Mouse (Mus musculus) midbrain, embryonic 16.5 days (tissue): ENCODE measurements around the gene Krt88. TPM values are rescaled to one million over a fixed set of nuclear protein-coding genes. Genes with fewer than 3 reads are reported as not detected.

Source experiments
- ATAC-seq: fragments of 200-750 bp; cut with Nextera tagmentation; 2 replicates; pipeline ENCODE4 v1.8.0; 2017; ENCODE audit warnings: moderate TSS enrichment
- H3K27ac ChIP-seq: fragments of 300-500 bp; sonication (generic); 2 replicates; pipeline ENCODE4 v1.5.1; 2014; ENCODE audit warnings: mild to moderate bottlenecking, low read length, mixed read lengths
- H3K27me3 ChIP-seq: fragments of 300-500 bp; sonication (generic); 2 replicates; pipeline ENCODE4 v1.6.1; 2014; ENCODE audit warnings: low read depth, low read length, mixed read lengths; ENCODE audit not compliant: control insufficient read depth, insufficient read depth
- H3K36me3 ChIP-seq: fragments of 300-500 bp; sonication (generic); 2 replicates; pipeline ENCODE4 v1.6.1; 2014; ENCODE audit warnings: mild to moderate bottlenecking, low read length, moderate library complexity, mixed read lengths; ENCODE audit not compliant: control insufficient read depth, insufficient read depth
- H3K4me1 ChIP-seq: fragments of 300-500 bp; sonication (generic); 2 replicates; pipeline ENCODE4 v1.6.1; 2014; ENCODE audit warnings: mild to moderate bottlenecking, low read length, mixed read lengths; ENCODE audit not compliant: control insufficient read depth, insufficient read depth
- H3K4me2 ChIP-seq: fragments of 300-500 bp; sonication (generic); 2 replicates; pipeline ENCODE4 v1.6.1; 2014; ENCODE audit warnings: mild to moderate bottlenecking, low read length, mixed read lengths
- H3K4me3 ChIP-seq: fragments of 300-500 bp; sonication (generic); 2 replicates; pipeline ENCODE4 v1.5.1; 2014; ENCODE audit warnings: low read depth, mild to moderate bottlenecking, low read length, moderate library complexity, mixed read lengths
- H3K9ac ChIP-seq: fragments of 300-500 bp; sonication (generic); 2 replicates; pipeline ENCODE4 v1.6.1; 2014; ENCODE audit warnings: low read depth, low read length, mixed read lengths
- H3K9me3 ChIP-seq: fragments of 300-500 bp; sonication (generic); replicated peaks from 2 replicates; pipeline ENCODE4 v1.6.1; 2014; ENCODE audit warnings: mild to moderate bottlenecking, low read length, mixed read lengths; ENCODE audit not compliant: control insufficient read depth, poor library complexity, severe bottlenecking
- WGBS: fragments of 180-500 bp; shearing (Covaris S2); extraction: QIAGEN DNeasy Blood & Tissue Kit; methylation state at CpG from one replicate; pipeline ENCODE4 v1.1.7; 2014; 5-methylcytosine and 5-hydroxymethylcytosine counted together
- polyA plus RNA-seq: library from polyadenylated mRNA; unstranded; fragments of >200 nt; fragmentation: Nextera tagmentation; extraction: Ambion mirVana; gene quantifications from 2 replicates; pipeline ENCODE4 v1.2.1, GENCODE M21; 2015

The Krt88 gene
- polyA plus RNA-seq, 1 experiment from 2014 or later: not detected

DNA sequence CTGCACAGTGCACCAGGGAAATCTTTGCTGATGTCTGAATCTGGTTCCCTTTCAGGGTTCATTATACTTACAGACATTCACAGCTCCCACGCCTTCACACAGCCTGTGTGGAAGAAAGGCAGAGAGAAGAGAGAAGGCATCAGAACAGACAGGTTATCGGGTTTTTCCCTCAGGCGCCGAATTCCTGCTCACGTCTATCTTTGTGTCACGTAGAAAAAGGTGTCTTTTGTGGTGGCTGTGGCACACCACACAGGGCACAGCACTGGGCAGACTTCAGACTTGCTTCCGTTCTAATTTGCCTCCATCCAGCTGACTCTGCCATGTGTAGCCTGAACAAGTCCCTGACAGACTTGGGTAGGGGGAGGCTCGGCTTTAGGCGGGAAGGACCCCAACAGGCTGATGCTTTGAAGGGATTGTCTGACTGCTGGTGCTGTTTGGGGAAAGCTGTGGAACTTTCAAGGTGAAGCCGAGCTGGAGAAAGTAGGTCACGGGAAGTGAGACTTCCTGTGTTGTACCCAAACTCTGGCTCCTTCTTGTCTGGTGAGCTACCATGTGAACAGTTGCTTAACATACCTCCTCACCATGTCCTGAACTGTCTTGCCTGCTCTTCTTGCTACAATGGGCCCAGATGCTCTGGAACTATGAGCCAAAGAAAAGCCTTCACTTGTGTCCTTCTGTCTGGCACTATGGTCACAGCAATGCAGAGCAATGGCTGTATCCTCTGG, 38.5 kb downstream of the Krt88 start:
- Histone ChIP-seq H3K4me1 (no peaks in the 10 kb centered on the region), H3K27me3 (no peaks in the 10 kb centered on the region), H3K36me3 (no peaks in the 10 kb centered on the region), H3K4me2 (no peak overlapping the region), H3K9ac (no peak overlapping the region), H3K27ac (no peak overlapping the region), H3K9me3 (no peaks in the 10 kb centered on the region), H3K4me3 (no peak overlapping the region)
- WGBS: 74% methylated on average over 11 of the region's 11 CpGs
- ATAC-seq: no peak

DNA sequence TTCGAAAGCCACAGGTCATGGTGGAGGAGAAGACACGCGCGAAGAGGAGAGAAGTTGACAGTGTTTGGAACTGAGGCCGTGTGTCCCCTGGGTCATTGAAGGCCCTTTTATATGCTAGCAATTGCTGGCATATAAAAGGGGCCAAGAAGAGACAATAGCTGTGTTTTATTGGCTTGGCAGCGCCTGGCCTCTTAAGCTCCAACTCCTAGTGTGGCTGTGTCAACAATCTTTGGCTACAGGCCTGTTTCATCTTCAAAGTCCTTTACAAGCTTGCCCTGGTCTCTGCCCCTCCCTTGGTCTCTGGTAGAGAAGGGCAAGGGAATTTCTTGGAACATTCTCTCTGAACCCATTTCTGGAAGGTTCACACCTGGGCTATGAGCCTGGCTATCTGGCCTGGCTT, 43.9 kb downstream of the Krt88 start, which contains the start of gene Krt83:
Gene Krt83 (minus strand): TSS at position 82 of the 400 bp plus-strand sequence.
- no peak within 1 kb of the TSS for H3K27ac ChIP-seq
- no peak within 1 kb of the TSS for H3K9ac ChIP-seq
- no peaks in the 10 kb centered on the region for H3K36me3 ChIP-seq
- H3K27me3 ChIP-seq: no peaks in the 10 kb centered on the region
- no peak for ATAC-seq
- no peak within 1 kb of the TSS for H3K4me2 ChIP-seq
- H3K9me3 ChIP-seq: no peaks in the 10 kb centered on the region
- 60% methylated on average over 6 of the region's 6 CpGs for WGBS
- no peak within 1 kb of the TSS for H3K4me3 ChIP-seq
- no peaks in the 10 kb centered on the region for H3K4me1 ChIP-seq

DNA sequence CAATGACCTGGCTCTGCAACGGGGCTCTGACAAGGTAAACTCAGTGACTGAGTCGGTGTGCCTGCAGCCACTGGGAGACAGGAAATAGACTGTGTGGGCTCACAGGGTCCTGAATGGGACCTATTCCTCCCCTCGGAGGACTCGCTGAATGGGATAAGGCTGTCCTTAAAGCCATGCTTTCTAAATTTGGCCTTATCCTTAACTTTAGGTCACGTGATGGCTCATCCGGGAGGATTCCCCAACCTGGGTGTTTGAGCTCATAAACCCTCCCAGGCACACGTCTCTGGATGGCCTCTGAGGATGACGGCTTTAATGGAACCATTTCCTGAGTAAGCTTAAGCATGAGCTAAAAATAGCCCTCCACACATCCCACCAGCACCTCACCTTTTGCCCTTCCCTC, 45.2 kb downstream of the Krt88 start:
- Histone ChIP-seq H3K4me2 (no peak overlapping the region), H3K9ac (no peak overlapping the region), H3K9me3 (no peaks in the 10 kb centered on the region), H3K4me3 (no peak overlapping the region), H3K27ac (no peak overlapping the region), H3K4me1 (no peaks in the 10 kb centered on the region), H3K36me3 (no peaks in the 10 kb centered on the region), H3K27me3 (no peaks in the 10 kb centered on the region)
- 82% methylated on average over 8 of the region's 8 CpGs for WGBS
- ATAC-seq: no peak

DNA sequence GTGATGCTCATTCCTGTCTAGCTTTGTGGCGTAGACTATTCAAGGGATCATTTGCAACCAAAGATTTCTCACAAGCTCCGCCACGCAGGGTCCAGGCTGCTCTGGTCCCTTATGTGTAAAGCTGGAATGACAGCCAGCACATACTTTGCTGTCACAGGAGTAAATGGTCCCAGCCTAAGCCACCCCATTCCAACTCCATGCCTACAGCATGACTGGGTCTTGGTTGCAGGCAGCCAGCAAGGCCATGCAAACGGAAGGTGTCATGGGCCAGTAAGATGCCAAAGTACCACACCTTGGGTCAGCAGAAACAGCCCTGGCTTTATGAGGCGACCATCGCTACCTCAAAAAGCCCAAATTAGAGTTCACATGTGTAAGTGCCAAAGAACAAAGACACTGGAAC, 46.2 kb downstream of the Krt88 start:
- H3K36me3 ChIP-seq: no peaks in the 10 kb centered on the region
- no peak for ATAC-seq
- H3K4me1 ChIP-seq: no peaks in the 10 kb centered on the region
- H3K9ac ChIP-seq: no peak overlapping the region
- H3K4me3 ChIP-seq: no peak overlapping the region
- WGBS: 93% methylated on average over 6 of the region's 6 CpGs
- no peak overlapping the region for H3K4me2 ChIP-seq
- no peak overlapping the region for H3K27ac ChIP-seq
- no peaks in the 10 kb centered on the region for H3K9me3 ChIP-seq
- H3K27me3 ChIP-seq: no peaks in the 10 kb centered on the region

DNA sequence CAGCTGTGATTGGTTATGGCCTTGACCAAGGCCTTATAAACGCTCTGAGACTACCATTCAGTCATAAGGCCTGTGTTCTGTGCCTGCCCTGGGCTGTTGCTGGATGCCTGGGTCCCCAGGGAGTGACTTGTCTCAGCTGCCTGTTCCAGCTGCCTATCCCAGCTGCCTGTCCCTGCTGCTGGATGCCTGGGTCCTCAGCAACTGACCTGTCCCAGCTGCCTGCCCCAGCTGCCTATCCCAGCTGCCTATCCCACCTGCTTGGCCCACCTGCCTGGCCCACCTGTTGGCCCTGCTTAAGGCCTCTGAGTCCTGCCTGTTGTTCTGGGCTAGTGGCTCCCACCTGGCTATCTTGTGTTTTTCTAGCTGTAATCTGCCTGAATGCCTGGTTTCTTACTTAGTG, 46.7 kb downstream of the Krt88 start:
- WGBS: 58% methylated on average over 1 of the region's 1 CpGs
- Histone ChIP-seq H3K4me1 (no peaks in the 10 kb centered on the region), H3K27me3 (no peaks in the 10 kb centered on the region)

DNA sequence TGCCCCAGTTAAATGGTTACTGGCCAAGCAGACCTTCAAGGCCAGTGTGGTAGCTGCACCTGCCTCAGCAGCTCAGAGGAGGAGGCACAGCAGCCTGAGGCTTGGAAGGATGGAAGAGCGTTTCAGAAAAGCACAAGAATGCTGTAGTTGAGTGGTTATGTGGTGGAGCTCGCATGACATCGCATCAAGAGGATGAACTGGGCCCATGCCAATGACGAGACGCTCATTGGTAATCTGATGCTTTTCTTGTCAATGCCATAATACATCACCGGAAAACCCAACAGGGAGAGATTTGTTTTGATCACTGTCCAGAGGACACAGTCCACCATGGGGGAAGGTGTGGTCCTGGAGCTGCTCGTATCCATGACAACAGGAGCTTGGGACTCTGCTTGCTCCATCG, 47.7 kb downstream of the Krt88 start:
- H3K4me1 ChIP-seq: no peaks in the 10 kb centered on the region
- H3K27ac ChIP-seq: no peak overlapping the region
- H3K9me3 ChIP-seq: no peaks in the 10 kb centered on the region
- no peak overlapping the region for H3K9ac ChIP-seq
- no peak for ATAC-seq
- no peak overlapping the region for H3K4me2 ChIP-seq
- H3K4me3 ChIP-seq: no peak overlapping the region
- H3K36me3 ChIP-seq: no peaks in the 10 kb centered on the region
- no peaks in the 10 kb centered on the region for H3K27me3 ChIP-seq
- 83% methylated on average over 8 of the region's 8 CpGs for WGBS

More for the DNA sequence above, 46.7 kb downstream of the Krt88 start:
- Histone ChIP-seq H3K4me3 (no peak overlapping the region), H3K9ac (no peak overlapping the region), H3K27ac (no peak overlapping the region), H3K4me2 (no peak overlapping the region), H3K36me3 (no peaks in the 10 kb centered on the region), H3K9me3 (no peaks in the 10 kb centered on the region)
- no peak for ATAC-seq

DNA sequence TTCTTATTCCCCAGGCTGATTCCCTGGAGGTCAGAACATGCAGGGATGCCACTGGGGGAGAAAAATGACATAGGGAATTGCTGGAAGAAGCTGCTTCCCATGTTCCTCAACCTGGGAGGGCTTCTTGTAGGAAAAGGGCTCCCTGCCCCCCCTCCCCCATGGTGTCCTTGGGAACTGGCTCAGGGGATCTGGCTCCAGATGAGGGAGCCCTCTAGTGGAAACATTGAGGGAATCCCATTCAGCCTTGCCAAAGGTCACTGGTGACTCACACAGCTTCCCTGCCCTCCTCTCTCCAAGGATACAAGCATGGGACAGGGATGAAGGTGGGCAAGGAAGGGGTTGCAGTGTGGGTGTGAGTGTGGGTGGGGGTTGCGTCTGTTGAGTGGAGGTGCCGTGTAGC, 49.6 kb downstream of the Krt88 start:
- Histone ChIP-seq H3K9ac (no peak overlapping the region), H3K36me3 (no peaks in the 10 kb centered on the region), H3K9me3 (no peaks in the 10 kb centered on the region), H3K4me2 (no peak overlapping the region), H3K27me3 (no peaks in the 10 kb centered on the region), H3K27ac (no peak overlapping the region), H3K4me3 (no peak overlapping the region), H3K4me1 (no peaks in the 10 kb centered on the region)
- 80% methylated on average over 2 of the region's 2 CpGs for WGBS
- ATAC-seq: no peak

Other genes starting within 250 kb of the Krt88 start
- gene Grasp, start 223.6 kb upstream of the Krt88 start, polyA plus RNA-seq: 0.95 and 1.1 TPM in 2 replicates
- gene Nr4a1, start 193.5 kb upstream of the Krt88 start, polyA plus RNA-seq: 5.0 and 6.4 TPM in 2 replicates
- gene Atg101, start 163.5 kb upstream of the Krt88 start, polyA plus RNA-seq: 74.8 and 79.8 TPM in 2 replicates
- 0.19 and 0.26 TPM in 2 replicates for gene 6030408B16Rik, start 154.5 kb upstream of the Krt88 start, polyA plus RNA-seq
- gene Krt80, start 77.6 kb upstream of the Krt88 start, polyA plus RNA-seq: 0.10 TPM in 2 replicates
- 0.34 and 1.1 TPM in 2 replicates for gene Krt7, start 36.7 kb upstream of the Krt88 start, polyA plus RNA-seq
- gene Krt87, start 8.9 kb upstream of the Krt88 start, polyA plus RNA-seq: 0.35 and 0.70 TPM in 2 replicates
- 0.28 TPM in 1 of 2 replicates, not detected in the other for gene Krt81, start 16.0 kb downstream of the Krt88 start, polyA plus RNA-seq
- 0.10 TPM in 1 of 2 replicates, not detected in the other for gene Krt86, start 25.7 kb downstream of the Krt88 start, polyA plus RNA-seq
- not detected in 2 replicates for gene Krt83, start 43.8 kb downstream of the Krt88 start, polyA plus RNA-seq
- not detected in 2 replicates for gene Gm49425, start 69.5 kb downstream of the Krt88 start, polyA plus RNA-seq
- not detected in 2 replicates for gene Krt84, start 85.1 kb downstream of the Krt88 start, polyA plus RNA-seq
- gene Krt82, start 102.9 kb downstream of the Krt88 start, polyA plus RNA-seq: not detected in 2 replicates
- 0.19 TPM in 2 replicates for gene Krt90, start 115.2 kb downstream of the Krt88 start, polyA plus RNA-seq
- 0.07 and 0.08 TPM in 2 replicates for gene Krt75, start 126.2 kb downstream of the Krt88 start, polyA plus RNA-seq
- not detected in 2 replicates for gene Gm5414, start 180.4 kb downstream of the Krt88 start, polyA plus RNA-seq
- gene Gm5478, start 199.6 kb downstream of the Krt88 start, polyA plus RNA-seq: not detected in 2 replicates
- gene Krt6b, start 232.5 kb downstream of the Krt88 start, polyA plus RNA-seq: not detected in 2 replicates
- gene Krt6a, start 246.6 kb downstream of the Krt88 start, polyA plus RNA-seq: not detected in 2 replicates